Mouse (Mus musculus): Measurements from ENCODE around the gene Sobp.

DNA sequence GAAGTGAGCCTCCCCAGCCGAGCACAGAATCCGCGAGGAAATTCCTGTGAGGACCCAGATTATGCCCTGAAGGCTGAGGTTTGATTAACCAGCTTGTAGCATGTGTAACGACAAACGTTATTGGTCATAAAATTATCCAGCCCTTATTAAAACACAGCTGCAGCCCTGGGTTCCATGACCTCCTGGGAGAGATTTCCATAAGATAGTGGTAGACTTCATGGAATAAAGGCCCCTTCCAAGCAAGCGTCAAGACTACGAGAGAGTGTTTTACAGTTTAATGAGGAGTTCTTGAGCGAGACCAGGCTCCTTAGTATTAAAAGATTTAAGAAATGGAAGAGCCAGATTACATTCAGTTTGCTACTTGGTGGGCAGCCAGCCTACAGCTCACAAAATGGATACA is 76.6 kb downstream of the Sobp start:
- TF ChIP-seq POLR2A (IDR thresholded peaks at IDR 0.05; ENCODE audit: control insufficient read depth, low read depth, low read length) (no peak), CTCF (IDR thresholded peaks at IDR 0.05; ENCODE audit: control insufficient read depth, insufficient read depth, insufficient replicate concordance, low read depth, low read length) (no peak)

Data from testis, adult 2 months (tissue).